Mouse (Mus musculus) forebrain, embryonic 12.5 days (tissue): ENCODE measurements around the gene Pou2af1. TPM values are rescaled to one million over a fixed set of nuclear protein-coding genes. Genes with fewer than 3 reads are reported as not detected.

Experiments
- ATAC-seq: fragments of 200-750 bp; cut with Nextera tagmentation; 2 replicates; pipeline ENCODE4 v1.8.0; 2017; ENCODE audit warnings: moderate TSS enrichment; ENCODE audit not compliant: low FRiP score
- H3K27ac ChIP-seq: fragments of 300-500 bp; sonication (generic); 2 replicates; pipeline ENCODE4 v1.5.1; 2016; ENCODE audit warnings: mild to moderate bottlenecking
- H3K27me3 ChIP-seq: fragments of 300-500 bp; sonication (generic); 2 replicates; pipeline ENCODE4 v1.6.1; 2016; ENCODE audit warnings: mild to moderate bottlenecking
- H3K36me3 ChIP-seq: fragments of 300-500 bp; sonication (generic); replicated peaks from 2 replicates; pipeline ENCODE4 v1.6.1; 2016; ENCODE audit warnings: mild to moderate bottlenecking
- H3K4me1 ChIP-seq: fragments of 300-500 bp; sonication (generic); 2 replicates; pipeline ENCODE4 v1.6.1; 2016
- H3K4me2 ChIP-seq: fragments of 300-500 bp; sonication (generic); 2 replicates; pipeline ENCODE4 v1.6.1; 2016; ENCODE audit warnings: mild to moderate bottlenecking, moderate library complexity
- H3K4me3 ChIP-seq: fragments of 300-500 bp; sonication (generic); replicated peaks from 2 replicates; pipeline ENCODE4 v1.5.1; 2016; ENCODE audit warnings: mild to moderate bottlenecking
- H3K9ac ChIP-seq: fragments of 300-500 bp; sonication (generic); 2 replicates; pipeline ENCODE4 v1.6.1; 2016; ENCODE audit warnings: mild to moderate bottlenecking
- H3K9me3 ChIP-seq: fragments of 300-500 bp; sonication (generic); 2 replicates; pipeline ENCODE4 v1.6.1; 2016
- WGBS: fragments of 180-500 bp; shearing (Covaris S2); methylation state at CpG from one replicate; pipeline ENCODE4 v1.1.7; 2016; 5-methylcytosine and 5-hydroxymethylcytosine counted together
- polyA plus RNA-seq: library from polyadenylated mRNA; unstranded; fragments of >200 nt; fragmentation: Nextera tagmentation; extraction: Ambion mirVana; gene quantifications from 2 replicates; pipeline ENCODE4 v1.2.1, GENCODE M21; 2016

The Pou2af1 gene
- polyA plus RNA-seq, result not detected in 2 replicates

GRCm38 (mm10) chr9:51213023-51213728 lies at the start of gene Pou2af1:
Gene Pou2af1 (plus strand): TSS chr9:51213708.
- Histone ChIP-seq H3K9me3 (no peaks in the 10 kb centered on the region), H3K4me1 (no peaks in the 10 kb centered on the region; the same call in 1 of the 2 replicates), H3K27me3 (no peaks in the 10 kb centered on the region), H3K4me3 (no peak within 1 kb of the TSS), H3K27ac (no peak within 1 kb of the TSS), H3K9ac (no peak within 1 kb of the TSS), H3K36me3 (no peaks in the 10 kb centered on the region), H3K4me2 (no peak within 1 kb of the TSS)
- WGBS, result 87% methylated on average over 20 of the region's 20 CpGs
- no peak for ATAC-seq

GRCm38 (mm10) chr9:51163989-51164388 lies 49.5 kb upstream of the Pou2af1 start:
- Histone ChIP-seq H3K27ac (no peak overlapping the region), H3K4me3 (no peak overlapping the region), H3K9me3 (no peaks in the 10 kb centered on the region), H3K9ac (no peak overlapping the region), H3K27me3 (peaks cover 13% of the 10 kb centered on the region), H3K4me2 (no peak overlapping the region), H3K4me1 (no peaks in the 10 kb centered on the region; the same call in 1 of the 2 replicates), H3K36me3 (no peaks in the 10 kb centered on the region)
- no peak for ATAC-seq
- WGBS, result 87% methylated on average over 5 of the region's 5 CpGs

- no peak for ATAC-seq
Observed at GRCm38 (mm10) chr9:51165312-51166180, 48.0 kb upstream of the Pou2af1 start, which contains the start of gene Gm32742. Gene Gm32742 (minus strand): TSS chr9:51165517.

DNA sequence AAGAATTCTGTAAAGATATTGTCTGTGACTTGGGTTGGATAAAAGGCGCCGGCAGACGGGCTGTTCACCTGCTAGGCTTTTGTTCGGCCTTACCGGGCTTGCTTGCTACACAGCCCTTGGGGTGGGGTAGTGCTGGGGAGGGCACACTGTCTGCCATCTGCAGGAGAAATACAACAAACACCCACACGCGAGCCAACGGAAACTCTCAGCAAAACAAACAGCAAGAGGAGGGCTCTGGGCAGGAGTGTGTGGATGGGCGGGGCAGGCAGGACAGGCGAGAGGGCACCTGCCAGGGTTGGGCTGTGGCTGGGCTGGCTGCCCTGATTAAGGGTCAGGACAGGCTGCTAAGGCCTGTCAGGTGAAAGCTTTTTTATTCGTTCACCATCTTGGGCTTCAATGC lies 45.6 kb upstream of the Pou2af1 start:
- Histone ChIP-seq H3K9me3 (no peaks in the 10 kb centered on the region), H3K4me2 (no peak overlapping the region), H3K4me3 (no peak overlapping the region), H3K9ac (no peak overlapping the region), H3K27me3 (no peaks in the 10 kb centered on the region), H3K27ac (no peak overlapping the region), H3K36me3 (no peaks in the 10 kb centered on the region), H3K4me1 (no peaks in the 10 kb centered on the region; the same call in 1 of the 2 replicates)
- ATAC-seq, result no peak
- WGBS, result 53% methylated on average over 11 of the region's 11 CpGs

More at GRCm38 (mm10) chr9:51165312-51166180, 48.0 kb upstream of the Pou2af1 start, which contains the start of gene Gm32742:
- Histone ChIP-seq H3K9me3 (no peaks in the 10 kb centered on the region), H3K4me3 (no peak within 1 kb of the TSS), H3K4me1 (no peaks in the 10 kb centered on the region; the same call in 1 of the 2 replicates), H3K27ac (no peak within 1 kb of the TSS), H3K9ac (no peak within 1 kb of the TSS), H3K27me3 (peaks cover 4% of the 10 kb centered on the region), H3K4me2 (no peak within 1 kb of the TSS), H3K36me3 (no peaks in the 10 kb centered on the region)
- 37% methylated on average over 6 of the region's 6 CpGs for WGBS

GRCm38 (mm10) chr9:51168698-51169097 lies 44.8 kb upstream of the Pou2af1 start:
- H3K9me3 ChIP-seq, result no peaks in the 10 kb centered on the region
- H3K27ac ChIP-seq, result no peak overlapping the region
- no peak overlapping the region for H3K4me2 ChIP-seq
- no peaks in the 10 kb centered on the region for H3K36me3 ChIP-seq
- 74% methylated on average over 5 of the region's 5 CpGs for WGBS
- no peak overlapping the region for H3K9ac ChIP-seq
- no peak overlapping the region for H3K4me3 ChIP-seq
- no peak for ATAC-seq
- no peaks in the 10 kb centered on the region for H3K27me3 ChIP-seq
- H3K4me1 ChIP-seq, result no peaks in the 10 kb centered on the region; the same call in 1 of the 2 replicates

DNA sequence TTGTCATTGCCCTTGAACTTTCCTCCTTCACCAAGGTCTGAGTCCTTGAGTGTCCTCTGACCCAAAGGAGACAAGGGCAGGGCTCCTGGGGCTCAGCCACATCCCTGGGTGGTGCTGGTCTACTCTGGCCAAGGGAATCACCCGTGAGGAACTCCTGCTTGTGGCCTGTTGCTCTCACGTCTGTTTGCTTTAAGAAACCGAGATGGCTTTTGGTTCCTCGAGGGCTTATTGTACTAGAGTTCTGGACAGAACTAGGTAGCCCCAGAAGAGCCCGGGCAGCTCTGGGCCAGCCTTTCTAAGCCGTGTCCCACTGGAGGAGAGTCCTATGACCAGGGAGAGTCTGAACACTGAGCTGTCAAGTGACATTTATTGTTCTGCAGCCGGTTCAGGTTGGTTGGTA lies 44.4 kb upstream of the Pou2af1 start:
- no peak for ATAC-seq
- Histone ChIP-seq H3K27me3 (no peaks in the 10 kb centered on the region), H3K4me3 (no peak overlapping the region), H3K4me1 (no peaks in the 10 kb centered on the region; the same call in 1 of the 2 replicates), H3K9me3 (no peaks in the 10 kb centered on the region), H3K27ac (no peak overlapping the region), H3K4me2 (no peak overlapping the region), H3K9ac (no peak overlapping the region), H3K36me3 (no peaks in the 10 kb centered on the region)
- WGBS, result 88% methylated on average over 7 of the region's 7 CpGs

DNA sequence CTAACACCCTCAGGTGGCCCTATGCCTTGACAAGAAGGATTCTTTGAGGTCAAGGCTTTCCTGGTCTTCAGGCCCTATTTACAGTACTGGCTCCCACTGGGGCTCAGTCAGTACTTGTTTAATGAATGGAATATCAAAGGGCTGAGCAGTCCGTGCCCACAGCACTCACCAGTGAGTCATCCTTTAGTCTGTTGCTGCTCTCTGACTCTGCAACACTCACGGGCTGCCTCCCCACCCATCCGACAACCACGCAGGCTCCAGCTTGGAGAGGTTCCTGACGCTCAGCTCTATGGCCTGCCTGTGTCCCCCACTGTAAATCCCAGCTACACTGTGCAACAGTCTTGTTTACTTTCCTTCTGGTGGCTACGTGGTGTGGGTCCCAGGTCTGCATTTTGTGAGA lies 43.2 kb upstream of the Pou2af1 start:
- H3K4me1 ChIP-seq, result no peaks in the 10 kb centered on the region; the same call in 1 of the 2 replicates
- no peak for ATAC-seq
- no peaks in the 10 kb centered on the region for H3K36me3 ChIP-seq
- H3K4me3 ChIP-seq, result no peak overlapping the region
- no peak overlapping the region for H3K4me2 ChIP-seq
- no peaks in the 10 kb centered on the region for H3K27me3 ChIP-seq
- H3K27ac ChIP-seq, result no peak overlapping the region
- WGBS, result 80% methylated on average over 6 of the region's 6 CpGs
- H3K9ac ChIP-seq, result no peak overlapping the region
- no peaks in the 10 kb centered on the region for H3K9me3 ChIP-seq

DNA sequence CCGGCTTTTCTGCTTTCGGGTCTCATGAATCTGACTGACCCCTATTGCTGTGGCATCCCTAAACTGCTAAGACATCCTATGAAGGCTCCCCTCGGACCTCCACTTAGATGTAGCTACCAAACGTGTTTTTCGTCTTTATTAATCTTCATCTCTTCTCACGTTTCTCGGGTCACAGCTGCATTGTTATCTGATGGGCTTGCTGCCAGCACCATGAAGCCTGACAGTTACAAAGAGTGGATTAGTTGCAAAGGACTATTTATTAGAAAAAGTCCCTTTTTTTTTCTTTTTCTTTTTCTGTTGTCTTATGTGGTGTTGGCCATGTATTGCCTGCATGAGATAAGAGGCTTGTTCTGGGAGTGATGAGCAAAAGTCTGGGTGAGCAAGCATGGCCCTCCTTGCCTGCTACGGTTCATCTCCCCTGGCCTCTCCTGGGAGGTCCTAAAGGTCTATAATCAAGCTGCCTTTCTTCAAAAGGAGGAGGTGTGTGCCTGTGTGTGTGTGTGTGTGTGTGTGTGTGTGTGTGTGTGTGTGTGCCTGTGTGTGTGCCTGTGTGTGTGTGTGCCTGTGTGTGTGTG lies 38.5 kb upstream of the Pou2af1 start:
- Histone ChIP-seq H3K27me3 (no peaks in the 10 kb centered on the region), H3K4me3 (no peak overlapping the region), H3K4me1 (no peaks in the 10 kb centered on the region), H3K36me3 (no peaks in the 10 kb centered on the region), H3K9ac (no peak overlapping the region), H3K27ac (no peak overlapping the region), H3K4me2 (no peak overlapping the region), H3K9me3 (no peaks in the 10 kb centered on the region)
- ATAC-seq, result no peak
- WGBS, result 67% methylated on average over 8 of the region's 8 CpGs

DNA sequence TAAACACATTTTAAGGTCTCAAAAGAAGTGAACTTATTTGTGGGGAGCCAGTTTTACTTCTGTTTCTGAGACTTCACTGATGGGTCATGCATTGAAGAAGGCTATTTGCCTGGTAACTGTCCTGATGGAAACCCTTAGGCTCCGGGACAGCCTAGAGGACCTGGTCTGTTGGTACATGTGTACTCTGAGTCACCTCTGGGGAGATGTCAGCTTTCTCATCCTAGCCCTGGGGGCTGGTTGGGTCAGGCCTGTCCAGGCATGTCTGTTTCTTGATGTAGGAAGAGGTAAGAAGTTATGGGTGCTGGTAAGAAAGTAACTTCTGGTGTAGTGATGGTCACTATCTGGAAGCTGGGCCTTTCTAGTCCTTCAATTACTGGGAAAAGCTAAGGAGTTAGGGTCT lies 37.8 kb upstream of the Pou2af1 start:
- H3K9ac ChIP-seq, result no peak overlapping the region
- no peak overlapping the region for H3K4me3 ChIP-seq
- H3K36me3 ChIP-seq, result no peaks in the 10 kb centered on the region
- no peak overlapping the region for H3K4me2 ChIP-seq
- 97% methylated on average over 1 of the region's 1 CpGs for WGBS
- no peak for ATAC-seq
- H3K27ac ChIP-seq, result no peak overlapping the region
- no peaks in the 10 kb centered on the region for H3K9me3 ChIP-seq
- no peaks in the 10 kb centered on the region for H3K27me3 ChIP-seq
- H3K4me1 ChIP-seq, result no peaks in the 10 kb centered on the region

DNA sequence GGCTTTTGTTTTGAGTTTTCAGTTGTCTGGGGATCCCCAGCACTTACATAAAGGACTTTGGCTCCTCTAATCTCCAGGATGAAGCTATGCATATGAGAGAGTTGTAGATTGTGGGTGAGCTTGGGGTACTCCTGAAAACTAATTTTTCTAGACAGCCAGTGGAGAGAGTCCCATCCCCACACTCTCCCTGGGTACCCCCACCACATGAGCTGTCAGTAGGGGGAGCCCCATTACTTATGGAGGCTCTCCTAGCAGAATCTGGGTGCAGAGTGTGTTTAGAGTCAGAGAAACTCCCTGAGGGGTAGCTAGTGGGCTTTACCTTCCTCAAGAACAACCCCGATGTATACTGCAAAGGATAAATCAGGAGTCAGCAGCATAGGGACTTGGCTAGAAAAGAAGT lies 35.2 kb upstream of the Pou2af1 start:
- H3K4me2 ChIP-seq, result no peak overlapping the region
- H3K27me3 ChIP-seq, result no peaks in the 10 kb centered on the region
- H3K9ac ChIP-seq, result no peak overlapping the region
- 100% methylated on average over 1 of the region's 1 CpGs for WGBS
- no peaks in the 10 kb centered on the region for H3K36me3 ChIP-seq
- no peak overlapping the region for H3K27ac ChIP-seq
- ATAC-seq, result no peak
- no peaks in the 10 kb centered on the region for H3K4me1 ChIP-seq
- H3K4me3 ChIP-seq, result no peak overlapping the region
- no peaks in the 10 kb centered on the region for H3K9me3 ChIP-seq

DNA sequence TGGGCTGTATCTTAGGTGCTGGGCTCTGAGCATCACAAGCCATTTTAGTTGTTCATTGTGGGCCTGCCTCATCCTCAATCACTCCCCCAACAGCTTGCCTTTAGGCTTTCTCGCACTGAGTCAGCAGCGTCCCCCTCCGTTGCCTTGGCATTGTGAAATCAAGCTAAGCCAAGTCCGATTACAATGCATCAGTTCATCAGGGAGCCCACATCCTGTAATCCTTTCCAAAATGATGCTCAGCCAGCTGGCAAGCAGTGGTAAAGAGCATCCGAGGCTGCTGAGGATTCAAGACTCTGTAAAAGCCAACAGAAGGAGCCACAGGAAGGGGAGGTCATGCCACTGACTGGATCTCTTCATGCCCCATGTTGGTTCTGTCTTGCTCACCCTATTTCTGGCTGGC lies 32.9 kb upstream of the Pou2af1 start:
- Histone ChIP-seq H3K9ac (no peak overlapping the region), H3K27ac (no peak overlapping the region), H3K27me3 (no peaks in the 10 kb centered on the region), H3K9me3 (no peaks in the 10 kb centered on the region), H3K4me1 (no peaks in the 10 kb centered on the region), H3K36me3 (no peaks in the 10 kb centered on the region), H3K4me3 (no peak overlapping the region), H3K4me2 (no peak overlapping the region)
- no peak for ATAC-seq
- WGBS, result 68% methylated on average over 5 of the region's 5 CpGs
